Mouse (Mus musculus): ENCODE data around the gene Ppm1a.

DNA sequence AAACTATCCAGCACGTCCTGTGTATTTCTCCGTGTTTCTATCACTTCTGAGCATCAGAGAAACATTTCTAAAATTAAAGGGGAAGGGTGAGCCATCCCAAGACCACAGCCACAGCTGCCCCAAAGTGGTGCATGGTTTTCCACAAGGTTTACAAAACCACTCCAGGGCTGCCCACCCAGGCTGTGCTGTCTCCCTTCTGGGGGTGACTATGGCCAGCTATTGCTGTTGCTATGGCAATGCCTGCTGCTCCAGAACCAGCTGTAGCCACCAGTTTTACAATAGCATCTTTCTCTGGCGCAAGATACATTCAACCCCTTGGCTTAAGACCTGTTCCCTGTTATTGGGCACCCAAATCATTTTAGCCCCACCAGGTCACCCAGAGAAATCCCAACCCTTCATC, 54.3 kb downstream of the Ppm1a start:
- TF ChIP-seq CTCF (IDR thresholded peaks at IDR 0.05; ENCODE audit: control insufficient read depth, insufficient read depth, insufficient read length): no peak
- no peak for TF ChIP-seq MYOG (IDR thresholded peaks at IDR 0.05; ENCODE audit: control insufficient read depth, extremely low read depth, insufficient read length)
